ENCODE assay signal across 25 mouse cellular contexts in the genomic region with DNA sequence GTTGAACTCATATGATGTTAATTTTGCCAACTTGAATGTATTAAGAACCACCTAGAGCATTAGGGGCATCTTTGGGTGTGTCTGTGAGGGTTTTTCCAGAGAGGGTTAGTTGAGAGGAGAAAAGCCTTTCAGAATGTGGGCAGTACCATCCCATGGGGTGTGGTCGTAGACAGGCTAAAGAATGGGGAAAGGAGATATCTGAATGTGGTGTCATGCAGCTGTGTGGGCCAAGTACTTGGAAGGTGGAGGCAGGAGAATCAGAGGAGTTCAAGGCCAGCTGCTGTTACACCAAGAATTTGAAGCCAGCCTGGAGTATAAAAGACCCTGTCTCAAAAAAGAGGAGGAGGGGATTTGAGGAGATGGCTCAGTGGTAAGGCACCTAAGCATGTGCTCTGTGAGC. TPM values are rescaled to one million over a fixed set of nuclear protein-coding genes. Genes with fewer than 3 reads are reported as not detected.
A peak's percentile ranks its signal among the peaks of the same experiment; 100 is the strongest.
DNase-seq lines count a peak whose midpoint lies in the region; ATAC-seq lines count a peak whose summit lies in the region.
"Had no signal": no experiment of that assay in that cellular context is flagged by ENCODE, and none has a peak within 500 bp of the region (broad histone marks: within the 10 kb centered on the region; RNA-seq: fewer than 3 reads in every experiment).

No protein-coding gene starts in this region.

- H3K4me2 ChIP-seq in liver, embryonic 16.5 days (ENCODE audit: low read depth, low read length): no peak overlapping the region
- H3K4me2 ChIP-seq: embryonic facial prominence, embryonic 12.5 days; hindbrain, embryonic 15.5 days; limb, embryonic 12.5 days; midbrain, embryonic 15.5 days; stomach, embryonic 15.5 days had no signal

- 21% methylated on average over 1 of the region's 1 CpGs for WGBS in liver, embryonic 16.5 days (ENCODE audit: insufficient replicate concordance)

- peaks cover 17% of the 10 kb centered on the region for H3K4me1 ChIP-seq in liver, embryonic 16.5 days (ENCODE audit: control insufficient read depth, low read depth, low read length)
- H3K4me1 ChIP-seq: embryonic facial prominence, embryonic 12.5 days; hindbrain, embryonic 15.5 days; limb, embryonic 12.5 days; midbrain, embryonic 15.5 days; stomach, embryonic 15.5 days had no signal

- ATAC-seq in liver, embryonic 16.5 days (ENCODE audit: low read depth): peak; percentile 80
- ATAC-seq: forebrain, embryonic 14.5 days; midbrain, embryonic 15.5 days had no signal

- H3K9ac ChIP-seq in liver, embryonic 16.5 days (ENCODE audit: low read depth, low read length): no peak overlapping the region
- H3K9ac ChIP-seq: embryonic facial prominence, embryonic 12.5 days; hindbrain, embryonic 15.5 days; limb, embryonic 12.5 days; midbrain, embryonic 15.5 days; stomach, embryonic 15.5 days had no signal

- no peaks in the 10 kb centered on the region for H3K9me3 ChIP-seq in liver, embryonic 16.5 days (replicated peaks; ENCODE audit: control insufficient read depth, low read length)
- H3K9me3 ChIP-seq: embryonic facial prominence, embryonic 12.5 days; heart, embryonic 10.5 days; hindbrain, embryonic 15.5 days; limb, embryonic 12.5 days; midbrain, embryonic 15.5 days; stomach, embryonic 15.5 days had no signal

- no peaks in the 10 kb centered on the region for H3K36me3 ChIP-seq in liver, embryonic 16.5 days (ENCODE audit: control insufficient read depth, insufficient read depth)
- H3K36me3 ChIP-seq: embryonic facial prominence, embryonic 12.5 days; heart, embryonic 10.5 days; hindbrain, embryonic 15.5 days; limb, embryonic 12.5 days; midbrain, embryonic 15.5 days; stomach, embryonic 15.5 days had no signal

- peak; percentile 12 for DNase-seq in c-Kit-negative CD71-positive TER-119-positive erythroid progenitor cells, embryonic 14.5 days (ENCODE audit: low read depth, low spot score)
- DNase-seq in liver: peak; percentile 57
- no peak for DNase-seq in gastrocnemius, adult 18-20 months (ENCODE audit: low spot score)
- DNase-seq in neural tube, embryonic 10.5 days (ENCODE audit: extremely low spot score, low spot score): no peak
- no peak for DNase-seq in cerebellum, postnatal 25 days
- DNase-seq in kidney, postnatal 4 days: no peak
- DNase-seq: adrenal gland, adult 8-10 months; cerebellum, adult 9-10 months; heart, postnatal 4 days; kidney, adult 8-10 months; kidney, postnatal 10 days; layer of hippocampus, postnatal 36 days; lung, adult 2 months; lung, postnatal 14 days; right cerebral cortex, adult 18-20 months; thymus, postnatal 36 days had no signal

- H3K27ac ChIP-seq in liver, embryonic 16.5 days (ENCODE audit: low read length): peak overlapping the region; percentile 22; the same call in 1 of the 2 replicates
- H3K27ac ChIP-seq: embryonic facial prominence, embryonic 12.5 days; heart, embryonic 10.5 days; hindbrain, embryonic 15.5 days; limb, embryonic 12.5 days; midbrain, embryonic 15.5 days; stomach, embryonic 15.5 days had no signal

- H3K27me3 ChIP-seq in liver, embryonic 16.5 days (ENCODE audit: control insufficient read depth, insufficient read depth, low read depth, low read length): no peaks in the 10 kb centered on the region
- H3K27me3 ChIP-seq: embryonic facial prominence, embryonic 12.5 days; hindbrain, embryonic 15.5 days; limb, embryonic 12.5 days; midbrain, embryonic 15.5 days; stomach, embryonic 15.5 days had no signal

- no peak overlapping the region for H3K4me3 ChIP-seq in liver, embryonic 16.5 days (ENCODE audit: low read depth, low read length)
- H3K4me3 ChIP-seq: embryonic facial prominence, embryonic 12.5 days; erythroblast, embryonic 14.5 days; heart, embryonic 10.5 days; hindbrain, embryonic 15.5 days; limb, embryonic 12.5 days; midbrain, embryonic 15.5 days; stomach, embryonic 15.5 days had no signal

RNA-seq across cellular contexts. Expression of a gene that starts 20.2 kb away (rescaled TPM):
- 5.1 and 6.0 TPM in 2 replicates for polyA plus RNA-seq in liver, embryonic 16.5 days (2015; fragmentation: Nextera tagmentation; extraction: Ambion mirVana)
- 10 to 100 TPM; 29.7 to 34.1 TPM for total RNA-seq in gastrocnemius, adult 18-20 months (2021)

Comparison
In these comparisons a context has a peak if more than half of its experiments do, and no peak if none do; other contexts are left out.
1. DNase-seq: peak in c-Kit-negative CD71-positive TER-119-positive erythroid progenitor cells, embryonic 14.5 days (single experiment) and liver (single experiment); none in gastrocnemius, adult 18-20 months (single experiment), neural tube, embryonic 10.5 days (single experiment), cerebellum, postnatal 25 days (0 of 2) and kidney, postnatal 4 days (0 of 2).